Mouse (Mus musculus) CH12F3 (cell line): ENCODE data around the gene Prpf38b.
"Not testable (repeated sequence)": the region's sequence is repeated elsewhere in the genome, so short reads cannot be mapped to it uniquely, and the experiment has no call there.

Experiments used
- in situ Hi-C: fragments of 300-500 bp; cut with MboI; formaldehyde crosslinking; loops from 2 replicates; pipeline ENCODE4 v1.14.3; 2020; ENCODE audit warnings: low sequenced_read_pairs

Gene Prpf38b

GRCm38 (mm10) chr3:108863091-108863490 is 48.4 kb downstream of the Prpf38b start:
- in situ Hi-C loops, result no loop called here

- in situ Hi-C loops, result not testable (repeated sequence)
These were observed 49.2 kb downstream of the Prpf38b start for GRCm38 (mm10) chr3:108862282-108862681.

- in situ Hi-C loops, result no loop called here
These were observed 50.7 kb downstream of the Prpf38b start for GRCm38 (mm10) chr3:108860786-108861185.

- in situ Hi-C loops, result loop anchor here (10.0 kb wide), 1 partner anchor 46 kb away; no protein-coding TSS in a partner anchor
These were observed 53.2 kb downstream of the Prpf38b start for GRCm38 (mm10) chr3:108858231-108858770.

- in situ Hi-C loops, result loop anchor here (10.0 kb wide), 1 partner anchor 47 kb away; no protein-coding TSS in a partner anchor
These were observed 53.8 kb downstream of the Prpf38b start for GRCm38 (mm10) chr3:108857714-108858113.

- in situ Hi-C loops, result loop anchor here (10.0 kb wide), 1 partner anchor 48 kb away; no protein-coding TSS in a partner anchor
These were observed 54.4 kb downstream of the Prpf38b start for GRCm38 (mm10) chr3:108857124-108857470.

GRCm38 (mm10) chr3:108856386-108857123 is 55.0 kb downstream of the Prpf38b start:
- in situ Hi-C loops, result loop anchor here (10.0 kb wide), 1 partner anchor 48 kb away; no protein-coding TSS in a partner anchor

- in situ Hi-C loops, result loop anchor here (10.0 kb wide), 1 partner anchor 49 kb away; no protein-coding TSS in a partner anchor
These were observed 55.7 kb downstream of the Prpf38b start for GRCm38 (mm10) chr3:108855864-108856263.

GRCm38 (mm10) chr3:108855371-108855770 is 56.2 kb downstream of the Prpf38b start:
- in situ Hi-C loops, result loop anchor here (10.0 kb wide), 1 partner anchor 49 kb away; no protein-coding TSS in a partner anchor

GRCm38 (mm10) chr3:108853266-108853665 is 58.3 kb downstream of the Prpf38b start:
- in situ Hi-C loops, result loop anchor here (10.0 kb wide), 1 partner anchor 52 kb away; no protein-coding TSS in a partner anchor
